Mouse (Mus musculus) cortical plate, adult 2 months (tissue): Measurements from ENCODE around the gene Mcu.

ENCODE experiments used
- CTCF ChIP-seq: fragments of 200-500 bp; IDR thresholded peaks from 2 replicates; pipeline ENCODE4 v1.5.1; 2011; ENCODE audit warnings: mild to moderate bottlenecking, control low read depth, low read length; ENCODE audit not compliant: insufficient read depth; ENCODE audit errors: extremely low read depth
- POLR2A ChIP-seq: fragments of 200-500 bp; IDR thresholded peaks from 2 replicates; pipeline ENCODE4 v1.6.1; 2011; ENCODE audit warnings: mild to moderate bottlenecking, low read length, control low read depth; ENCODE audit not compliant: insufficient read depth; ENCODE audit errors: extremely low read depth

GRCm38 (mm10) chr10:59570780-59571179 is 45.7 kb downstream of the Mcu start:
- TF ChIP-seq CTCF = no peak
- TF ChIP-seq POLR2A = no peak
